Mouse (Mus musculus) testis, adult 2 months (tissue): ENCODE data around the gene Ric8b.

Source experiments
- CTCF ChIP-seq: fragments of 200-500 bp; IDR thresholded peaks from 2 replicates; pipeline ENCODE4 v1.5.1; 2012; ENCODE audit warnings: low read depth, mild to moderate bottlenecking, inconsistent platforms, low read length, moderate library complexity; ENCODE audit not compliant: control insufficient read depth, insufficient read depth, insufficient replicate concordance
- POLR2A ChIP-seq: fragments of 200-500 bp; IDR thresholded peaks from 2 replicates; pipeline ENCODE4 v1.6.1; 2012; ENCODE audit warnings: low read depth, mild to moderate bottlenecking, inconsistent platforms, low read length, moderate library complexity; ENCODE audit not compliant: control insufficient read depth

DNA sequence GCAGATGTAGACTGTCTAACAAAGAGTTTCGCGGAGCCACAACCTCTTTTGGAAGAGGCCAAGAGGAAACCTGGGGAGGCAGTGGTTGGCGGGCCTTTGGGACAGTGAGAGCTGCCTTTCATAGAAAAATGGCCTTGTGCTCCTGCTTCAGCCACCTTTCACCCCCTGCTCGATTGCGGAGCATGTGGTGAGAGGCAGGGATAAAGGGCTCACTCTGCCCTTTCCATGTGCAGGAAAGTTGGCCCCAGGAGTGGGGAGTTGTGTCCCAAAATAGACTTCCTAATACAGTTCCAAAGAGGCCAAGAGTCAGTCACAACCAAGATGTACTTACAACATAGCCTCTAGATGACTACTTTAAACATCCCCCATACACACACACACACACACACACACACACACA is 15.7 kb upstream of the Ric8b start:
- no peak for TF ChIP-seq POLR2A
- no peak for TF ChIP-seq CTCF
